Mouse (Mus musculus) heart, postnatal 0 days (tissue): ENCODE data around the gene Thrap3.

Experiments used
- CTCF ChIP-seq: IDR thresholded peaks from 2 replicates; pipeline ENCODE4 v1.5.1; 2016; ENCODE audit warnings: antibody characterized with exemption, control low read depth, low read depth
- EP300 ChIP-seq: IDR thresholded peaks from 2 replicates; pipeline ENCODE4 v1.6.1; 2016; ENCODE audit warnings: antibody characterized with exemption, low read depth

- TF ChIP-seq CTCF = no peak
- no peak for TF ChIP-seq EP300
These were observed 82.1 kb downstream of the Thrap3 start for GRCm38 (mm10) chr4:126120506-126120905.
